Mouse (Mus musculus): Measurements from ENCODE around the gene Eid1. TPM values are rescaled to one million over a fixed set of nuclear protein-coding genes. Genes with fewer than 3 reads are reported as not detected.
A peak's percentile ranks its signal among the peaks of the same experiment; 100 is the strongest.

Eid1 gene
- polyA plus RNA-seq, 1 experiment from 2014 or later: 128 TPM

GRCm38 (mm10) chr2:125665213-125665612 is 7.7 kb upstream of the Eid1 start:
- H3K4me3 ChIP-seq (ENCODE audit: low read length): no peak overlapping the region
- no peak overlapping the region for H3K4me2 ChIP-seq (ENCODE audit: low read depth, low read length)
- H3K27ac ChIP-seq (ENCODE audit: low read length): no peak overlapping the region
- H3K9me3 ChIP-seq (replicated peaks; ENCODE audit: control insufficient read depth, low read length): no peaks in the 10 kb centered on the region
- H3K36me3 ChIP-seq (ENCODE audit: control insufficient read depth, insufficient read depth): no peaks in the 10 kb centered on the region
- WGBS: 86% methylated on average over 5 of the region's 5 CpGs
- H3K4me1 ChIP-seq (ENCODE audit: control insufficient read depth, insufficient read depth, low read length): 0 out of 2 replicates have a peak, but pooled peaks cover 7% of the 10 kb centered on the region
- no peaks in the 10 kb centered on the region for H3K27me3 ChIP-seq (ENCODE audit: control insufficient read depth, insufficient read depth, low read length)
- no peak for ATAC-seq (replicated peaks; ENCODE audit: extremely low read depth, insufficient read depth, low FRiP score)
- no peak overlapping the region for H3K9ac ChIP-seq (ENCODE audit: low read length)

- Histone ChIP-seq H3K27ac (ENCODE audit: low read length) (no peak overlapping the region), H3K9ac (ENCODE audit: low read length) (no peak overlapping the region), H3K4me3 (ENCODE audit: low read length) (no peak overlapping the region), H3K4me2 (ENCODE audit: low read depth, low read length) (no peak overlapping the region), H3K4me1 (ENCODE audit: control insufficient read depth, insufficient read depth, low read length) (0 out of 2 replicates have a peak, but pooled peaks cover 5% of the 10 kb centered on the region), H3K36me3 (ENCODE audit: control insufficient read depth, insufficient read depth) (no peaks in the 10 kb centered on the region), H3K9me3 (replicated peaks; ENCODE audit: control insufficient read depth, low read length) (no peaks in the 10 kb centered on the region), H3K27me3 (ENCODE audit: control insufficient read depth, insufficient read depth, low read length) (no peaks in the 10 kb centered on the region)
- no peak for ATAC-seq (replicated peaks; ENCODE audit: extremely low read depth, insufficient read depth, low FRiP score)
- 79% methylated on average over 4 of the region's 4 CpGs for WGBS
Observed at GRCm38 (mm10) chr2:125665909-125666308, 7.0 kb upstream of the Eid1 start.

- H3K4me2 ChIP-seq (ENCODE audit: low read depth, low read length): no peak overlapping the region
- WGBS: 58% methylated on average over 4 of the region's 4 CpGs
- no peak overlapping the region for H3K27ac ChIP-seq (ENCODE audit: low read length)
- no peaks in the 10 kb centered on the region for H3K36me3 ChIP-seq (ENCODE audit: control insufficient read depth, insufficient read depth)
- no peaks in the 10 kb centered on the region for H3K27me3 ChIP-seq (ENCODE audit: control insufficient read depth, insufficient read depth, low read length)
- H3K9me3 ChIP-seq (replicated peaks; ENCODE audit: control insufficient read depth, low read length): no peaks in the 10 kb centered on the region
- 0 out of 2 replicates have a peak, but pooled peaks cover 5% of the 10 kb centered on the region for H3K4me1 ChIP-seq (ENCODE audit: control insufficient read depth, insufficient read depth, low read length)
- no peak overlapping the region for H3K9ac ChIP-seq (ENCODE audit: low read length)
- no peak for ATAC-seq (replicated peaks; ENCODE audit: extremely low read depth, insufficient read depth, low FRiP score)
- no peak overlapping the region for H3K4me3 ChIP-seq (ENCODE audit: low read length)
Observed at GRCm38 (mm10) chr2:125666668-125667067, 6.2 kb upstream of the Eid1 start.

GRCm38 (mm10) chr2:125667184-125667583 is 5.7 kb upstream of the Eid1 start:
- H3K4me1 ChIP-seq (ENCODE audit: control insufficient read depth, insufficient read depth, low read length): 0 out of 2 replicates have a peak, but pooled peaks cover 5% of the 10 kb centered on the region
- H3K27me3 ChIP-seq (ENCODE audit: control insufficient read depth, insufficient read depth, low read length): no peaks in the 10 kb centered on the region
- no peaks in the 10 kb centered on the region for H3K9me3 ChIP-seq (replicated peaks; ENCODE audit: control insufficient read depth, low read length)
- ATAC-seq (replicated peaks; ENCODE audit: extremely low read depth, insufficient read depth, low FRiP score): peak; percentile 52; the same call in 1 of the 2 replicates
- H3K27ac ChIP-seq (ENCODE audit: low read length): no peak overlapping the region
- H3K4me2 ChIP-seq (ENCODE audit: low read depth, low read length): no peak overlapping the region; the same call in 1 of the 2 replicates
- 14% methylated on average over 5 of the region's 5 CpGs for WGBS
- no peaks in the 10 kb centered on the region for H3K36me3 ChIP-seq (ENCODE audit: control insufficient read depth, insufficient read depth)
- no peak overlapping the region for H3K9ac ChIP-seq (ENCODE audit: low read length)
- no peak overlapping the region for H3K4me3 ChIP-seq (ENCODE audit: low read length)

- Histone ChIP-seq H3K9ac (ENCODE audit: low read length) (no peak overlapping the region), H3K9me3 (replicated peaks; ENCODE audit: control insufficient read depth, low read length) (no peaks in the 10 kb centered on the region), H3K4me2 (ENCODE audit: low read depth, low read length) (no peak overlapping the region), H3K4me1 (ENCODE audit: control insufficient read depth, insufficient read depth, low read length) (peaks cover 7% of the 10 kb centered on the region; the same call in 1 of the 2 replicates), H3K27ac (ENCODE audit: low read length) (no peak overlapping the region), H3K4me3 (ENCODE audit: low read length) (no peak overlapping the region), H3K36me3 (ENCODE audit: control insufficient read depth, insufficient read depth) (no peaks in the 10 kb centered on the region), H3K27me3 (ENCODE audit: control insufficient read depth, insufficient read depth, low read length) (no peaks in the 10 kb centered on the region)
- no peak for ATAC-seq (replicated peaks; ENCODE audit: extremely low read depth, insufficient read depth, low FRiP score)
- WGBS: 75% methylated on average over 7 of the region's 7 CpGs
Observed at GRCm38 (mm10) chr2:125667721-125668120, 5.2 kb upstream of the Eid1 start.

- no peak overlapping the region for H3K9ac ChIP-seq (ENCODE audit: low read length)
- H3K36me3 ChIP-seq (ENCODE audit: control insufficient read depth, insufficient read depth): no peaks in the 10 kb centered on the region
- H3K4me3 ChIP-seq (ENCODE audit: low read length): no peak overlapping the region
- no peak overlapping the region for H3K4me2 ChIP-seq (ENCODE audit: low read depth, low read length)
- H3K27ac ChIP-seq (ENCODE audit: low read length): no peak overlapping the region
- ATAC-seq (replicated peaks; ENCODE audit: extremely low read depth, insufficient read depth, low FRiP score): no peak
- H3K9me3 ChIP-seq (replicated peaks; ENCODE audit: control insufficient read depth, low read length): no peaks in the 10 kb centered on the region
- peaks cover 13% of the 10 kb centered on the region for H3K4me1 ChIP-seq (ENCODE audit: control insufficient read depth, insufficient read depth, low read length)
- 47% methylated on average over 1 of the region's 1 CpGs for WGBS
- no peaks in the 10 kb centered on the region for H3K27me3 ChIP-seq (ENCODE audit: control insufficient read depth, insufficient read depth, low read length)
Observed at GRCm38 (mm10) chr2:125670846-125671245, 2.0 kb upstream of the Eid1 start.

- ATAC-seq (replicated peaks; ENCODE audit: extremely low read depth, insufficient read depth, low FRiP score): peak; percentile 35; the same call in 1 of the 2 replicates
Observed at GRCm38 (mm10) chr2:125672568-125672956, 333 bp upstream of the Eid1 start.

GRCm38 (mm10) chr2:125681811-125682210 is 8.9 kb downstream of the Eid1 start:
- ATAC-seq (replicated peaks; ENCODE audit: extremely low read depth, insufficient read depth, low FRiP score): no peak
- Histone ChIP-seq H3K4me1 (ENCODE audit: control insufficient read depth, insufficient read depth, low read length) (no peaks in the 10 kb centered on the region), H3K4me2 (ENCODE audit: low read depth, low read length) (no peak overlapping the region), H3K27me3 (ENCODE audit: control insufficient read depth, insufficient read depth, low read length) (no peaks in the 10 kb centered on the region), H3K27ac (ENCODE audit: low read length) (no peak overlapping the region), H3K4me3 (ENCODE audit: low read length) (no peak overlapping the region), H3K9ac (ENCODE audit: low read length) (no peak overlapping the region), H3K36me3 (ENCODE audit: control insufficient read depth, insufficient read depth) (no peaks in the 10 kb centered on the region), H3K9me3 (replicated peaks; ENCODE audit: control insufficient read depth, low read length) (no peaks in the 10 kb centered on the region)
- WGBS: 59% methylated on average over 9 of the region's 9 CpGs

More at GRCm38 (mm10) chr2:125672568-125672956, 333 bp upstream of the Eid1 start:
- Histone ChIP-seq H3K4me1 (ENCODE audit: control insufficient read depth, insufficient read depth, low read length) (peaks cover 8% of the 10 kb centered on the region), H3K36me3 (ENCODE audit: control insufficient read depth, insufficient read depth) (no peaks in the 10 kb centered on the region), H3K27ac (ENCODE audit: low read length) (peak overlapping the region; percentile 86), H3K9ac (ENCODE audit: low read length) (peak overlapping the region; percentile 80), H3K4me2 (ENCODE audit: low read depth, low read length) (peak overlapping the region; percentile 78), H3K4me3 (ENCODE audit: low read length) (peak overlapping the region; percentile 71), H3K9me3 (replicated peaks; ENCODE audit: control insufficient read depth, low read length) (no peaks in the 10 kb centered on the region), H3K27me3 (ENCODE audit: control insufficient read depth, insufficient read depth, low read length) (no peaks in the 10 kb centered on the region)
- WGBS: 31% methylated on average over 8 of the region's 20 CpGs

- 75% methylated on average over 7 of the region's 7 CpGs for WGBS
- ATAC-seq (replicated peaks; ENCODE audit: extremely low read depth, insufficient read depth, low FRiP score): no peak
Observed at GRCm38 (mm10) chr2:125683895-125684294, 11.0 kb downstream of the Eid1 start.

More at GRCm38 (mm10) chr2:125683895-125684294, 11.0 kb downstream of the Eid1 start:
- no peak overlapping the region for H3K9ac ChIP-seq (ENCODE audit: low read length)
- H3K9me3 ChIP-seq (replicated peaks; ENCODE audit: control insufficient read depth, low read length): no peaks in the 10 kb centered on the region
- no peaks in the 10 kb centered on the region for H3K36me3 ChIP-seq (ENCODE audit: control insufficient read depth, insufficient read depth)
- no peak overlapping the region for H3K27ac ChIP-seq (ENCODE audit: low read length)
- H3K4me3 ChIP-seq (ENCODE audit: low read length): no peak overlapping the region
- no peaks in the 10 kb centered on the region for H3K27me3 ChIP-seq (ENCODE audit: control insufficient read depth, insufficient read depth, low read length)
- H3K4me2 ChIP-seq (ENCODE audit: low read depth, low read length): no peak overlapping the region
- no peaks in the 10 kb centered on the region for H3K4me1 ChIP-seq (ENCODE audit: control insufficient read depth, insufficient read depth, low read length)

Data from heart, embryonic 16.5 days (tissue).